Mouse (Mus musculus) common myeloid progenitor, adult 5-6 weeks (primary cell): ENCODE data around the gene Plekhg3. TPM values are rescaled to one million over a fixed set of nuclear protein-coding genes. Genes with fewer than 3 reads are reported as not detected.

Experiments
- ATAC-seq: replicated peaks from 2 replicates; pipeline ENCODE4 v1.8.0; 2016; ENCODE audit warnings: low read depth, mild to moderate bottlenecking, moderate TSS enrichment, inconsistent platforms; ENCODE audit not compliant: poor library complexity, severe bottlenecking
- total RNA-seq: library from RNA; stranded (forward); fragments of 200-1000, 187-1606 nt; gene quantifications from 2 replicates; pipeline ENCODE4 v1.2.3, GENCODE M21; 2017

Gene Plekhg3
- total RNA-seq, 1 experiment from 2014 or later = 7.4 TPM

DNA sequence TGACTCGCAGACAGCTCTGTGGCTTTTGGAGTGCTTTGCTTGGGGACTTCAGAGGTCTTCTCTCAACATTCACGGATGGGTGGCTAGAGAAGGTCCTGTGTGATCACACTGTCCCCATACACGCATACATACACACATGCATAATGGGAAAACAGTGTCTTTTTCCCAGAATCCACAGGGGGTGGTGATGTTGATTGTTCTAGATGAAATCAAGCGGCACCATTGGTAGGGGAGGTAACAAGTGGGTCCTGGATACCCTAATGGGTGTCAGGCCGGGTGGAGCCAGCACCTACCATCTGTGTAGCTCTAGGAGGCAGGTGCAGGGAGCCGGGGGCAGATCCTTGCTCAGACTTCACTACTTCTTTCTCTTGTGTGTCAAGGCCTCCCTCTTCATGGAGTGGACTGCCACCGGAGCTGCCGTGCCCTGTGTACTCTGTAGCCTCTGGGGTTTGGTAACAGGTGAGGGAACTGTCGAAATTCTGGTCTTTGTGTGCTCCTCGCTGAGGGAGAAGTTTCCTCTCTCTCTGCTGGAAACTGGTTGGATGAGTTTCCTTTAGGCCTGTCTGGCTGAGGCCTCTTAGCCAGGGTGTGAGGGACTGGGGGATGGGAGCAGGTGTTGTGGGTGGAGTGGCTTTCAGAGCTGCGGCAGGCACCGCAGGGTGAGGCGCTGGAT, 16.9 kb downstream of the Plekhg3 start:
- peak; percentile 19; the same call in 1 of the 2 replicates for ATAC-seq

DNA sequence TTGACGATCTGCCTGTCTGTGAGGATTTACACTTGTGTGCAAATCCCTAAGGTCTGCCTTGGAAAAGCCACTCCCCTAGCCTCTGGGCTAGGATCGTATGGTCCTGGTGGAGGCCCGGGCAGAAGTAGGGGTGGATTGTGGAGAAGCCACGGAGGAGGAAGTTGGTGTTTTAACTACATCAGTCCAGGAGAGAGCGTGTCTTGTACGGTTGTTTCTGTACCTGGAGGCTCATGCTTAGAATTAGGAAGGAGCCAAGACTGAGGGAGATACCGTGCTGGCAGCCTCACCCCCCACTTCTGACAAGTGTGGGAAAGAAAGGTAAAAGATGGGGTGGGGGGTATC, 17.4 kb downstream of the Plekhg3 start:
- ATAC-seq = peak; percentile 54

DNA sequence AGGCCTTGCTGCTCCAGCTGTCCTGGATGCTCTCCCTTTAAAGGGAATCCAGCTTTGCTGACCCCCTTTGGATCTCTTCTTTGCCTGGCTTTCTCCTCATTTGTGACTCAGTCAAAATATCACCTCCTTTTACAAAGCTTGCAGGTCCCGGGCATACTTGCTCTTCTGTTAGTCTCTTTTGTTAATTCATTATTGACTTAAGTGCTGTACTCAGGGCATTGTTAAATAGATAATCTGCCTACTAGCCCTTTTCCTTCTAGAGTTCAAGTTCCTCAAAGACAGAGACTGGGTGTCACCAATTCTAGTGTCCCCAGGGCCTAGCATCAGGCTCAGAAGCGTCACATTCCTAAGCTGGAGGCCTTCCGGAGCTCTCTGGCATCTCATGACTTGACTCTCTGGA, 18.5 kb downstream of the Plekhg3 start:
- no peak for ATAC-seq

DNA sequence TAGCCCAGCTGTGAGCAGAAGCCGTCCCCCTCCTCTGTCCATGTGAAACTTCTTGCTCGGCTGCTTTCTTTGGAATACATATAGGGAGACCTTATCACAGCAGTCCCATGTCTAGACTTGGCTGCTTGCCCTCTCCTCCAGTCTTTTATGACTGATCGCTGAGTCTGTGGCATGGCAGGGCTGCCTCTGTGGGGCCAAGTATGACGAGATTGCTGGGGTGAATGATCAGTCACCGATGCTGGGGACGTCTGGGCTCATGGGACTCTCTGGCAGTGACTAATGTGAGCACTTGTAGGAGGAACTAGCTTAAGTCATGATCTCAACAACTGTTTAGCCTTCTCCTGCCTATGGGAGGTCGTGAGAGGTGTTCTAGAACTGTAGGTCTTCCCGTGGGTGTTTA, 21.6 kb downstream of the Plekhg3 start:
- ATAC-seq = peak; percentile 60

DNA sequence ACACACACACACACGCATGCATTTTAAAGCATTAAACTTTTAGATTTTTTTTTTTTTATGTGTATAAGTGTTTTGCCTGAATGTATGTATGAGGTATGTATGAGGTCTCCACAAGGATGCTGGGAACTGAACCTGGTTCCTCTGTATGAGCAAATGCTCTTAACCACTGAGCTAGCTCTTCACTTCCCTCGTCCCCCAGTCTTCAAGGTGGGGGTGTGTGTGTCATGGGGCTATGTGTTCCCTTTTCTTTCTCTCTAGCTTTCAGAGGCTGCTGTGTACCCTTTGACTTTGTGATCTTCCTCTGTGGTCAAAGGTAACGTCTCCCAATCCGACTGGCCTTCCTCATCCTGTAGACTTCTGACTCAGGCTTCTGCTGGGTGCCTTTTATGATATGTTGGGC, 22.3 kb downstream of the Plekhg3 start:
- peak; percentile 78 for ATAC-seq

DNA sequence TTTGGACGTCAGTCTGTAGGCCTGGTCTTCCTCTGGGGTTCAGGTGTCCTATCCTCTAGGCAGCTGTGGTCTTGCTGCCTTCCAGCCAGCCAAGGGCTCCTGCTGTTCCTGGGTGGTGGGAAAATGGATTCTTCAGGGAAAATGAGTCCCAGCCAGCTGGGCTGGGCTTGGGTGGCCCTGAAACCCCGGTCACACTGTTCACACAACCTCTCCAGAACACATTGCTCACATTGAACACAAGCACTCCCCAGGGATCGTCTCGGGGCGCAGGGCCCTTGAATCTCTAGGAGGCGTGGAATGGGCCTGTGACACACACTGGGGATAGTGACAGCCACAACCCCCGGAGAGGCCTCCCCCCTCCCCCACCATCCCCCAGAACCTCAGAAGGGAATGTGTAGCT, 23.2 kb downstream of the Plekhg3 start:
- no peak for ATAC-seq

DNA sequence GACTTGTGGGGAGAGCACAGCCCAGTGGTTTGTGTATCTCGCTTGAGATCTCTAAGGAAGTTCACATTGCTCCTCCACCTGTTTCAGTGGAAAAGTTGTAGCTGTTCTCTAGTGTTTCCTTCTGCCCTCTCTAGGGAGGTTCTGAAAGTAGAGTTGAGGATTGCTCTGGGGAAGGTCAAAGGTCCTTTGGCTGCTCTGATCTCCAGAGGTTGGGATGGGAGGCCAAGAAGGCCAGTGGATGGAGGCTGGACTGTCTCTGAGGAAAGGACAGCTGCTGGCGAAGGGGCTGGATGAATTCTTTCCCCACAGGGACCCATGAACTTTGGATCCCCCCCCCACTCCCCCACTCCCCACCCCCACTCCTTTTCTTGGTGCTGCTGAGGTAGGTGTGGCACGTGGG, 23.7 kb downstream of the Plekhg3 start:
- ATAC-seq = no peak

DNA sequence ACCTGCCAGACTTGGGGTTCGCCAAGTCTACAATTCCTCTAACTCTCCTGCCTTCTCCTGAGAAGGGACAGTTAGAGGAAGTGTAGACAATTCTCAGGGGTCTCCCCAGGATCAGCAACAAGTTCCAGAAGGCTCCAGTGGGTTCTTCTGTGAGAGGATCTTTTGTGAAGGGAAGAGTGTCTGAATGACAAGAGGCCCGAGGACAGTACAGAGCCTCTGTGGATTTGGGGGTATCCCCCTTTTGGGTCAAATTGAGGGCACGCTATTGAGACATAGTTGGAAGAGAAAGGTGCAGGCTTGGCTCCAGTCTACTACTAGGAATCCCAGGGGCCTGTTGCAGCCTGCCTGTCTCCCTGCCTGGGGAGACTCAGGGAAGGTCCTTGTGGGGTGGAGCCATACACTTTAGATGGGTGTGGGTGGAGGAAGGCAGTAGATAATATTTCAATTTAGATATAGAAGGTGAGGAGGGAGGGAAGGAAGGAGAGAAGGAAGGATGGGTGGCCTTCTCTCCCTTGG, 24.2 kb downstream of the Plekhg3 start:
- ATAC-seq = no peak

DNA sequence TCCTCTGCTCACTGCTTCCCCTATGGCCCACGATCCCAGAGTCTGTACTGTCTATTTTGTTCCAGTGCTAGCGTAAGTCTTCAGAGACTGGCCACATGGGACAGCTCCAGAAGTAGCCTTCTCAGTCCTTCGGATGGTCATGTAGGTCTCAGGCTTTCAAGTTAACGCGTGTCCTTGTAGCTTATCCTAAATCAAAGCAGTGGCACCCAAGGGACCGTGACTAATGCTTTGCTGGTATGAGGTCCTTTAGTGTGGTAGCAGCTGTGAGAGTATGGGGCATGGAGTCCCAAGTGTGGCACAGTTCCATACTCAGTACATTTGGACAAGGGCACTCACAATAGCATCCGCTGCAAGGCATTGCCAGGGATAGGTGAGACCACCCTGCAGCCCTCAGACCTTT, 25.5 kb downstream of the Plekhg3 start:
- no peak for ATAC-seq

DNA sequence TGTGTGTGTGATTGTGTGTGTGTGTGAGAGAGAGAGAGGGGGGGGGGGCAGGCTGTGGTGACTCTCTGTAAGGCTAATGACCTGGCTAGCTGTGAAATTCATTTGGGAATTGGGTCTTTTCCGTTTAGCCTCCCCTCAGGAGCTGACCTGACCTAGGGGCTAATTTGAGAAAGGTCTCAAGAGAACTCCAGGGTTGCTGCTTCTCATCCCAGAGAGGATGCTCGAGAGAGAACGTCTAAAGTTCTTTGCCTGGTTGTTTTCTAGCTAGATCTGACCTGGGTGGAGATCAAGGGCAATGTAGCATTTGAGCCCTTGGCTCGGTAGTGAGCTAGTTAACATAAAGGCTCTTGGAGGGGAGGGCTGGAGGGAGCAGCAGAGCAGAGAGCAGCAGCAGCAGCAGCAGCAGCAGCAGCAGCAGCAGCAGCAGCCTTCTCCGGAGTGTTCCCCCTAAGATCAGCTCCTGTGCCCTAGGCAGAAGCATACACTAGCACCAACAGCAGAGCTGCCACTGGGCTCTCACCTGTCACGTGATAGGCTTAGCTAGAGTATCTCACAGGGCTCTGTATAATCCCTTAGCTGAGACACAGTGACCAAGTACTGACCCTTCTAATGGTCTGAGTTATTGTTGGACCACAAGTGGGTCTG, 26.2 kb downstream of the Plekhg3 start:
- no peak for ATAC-seq

DNA sequence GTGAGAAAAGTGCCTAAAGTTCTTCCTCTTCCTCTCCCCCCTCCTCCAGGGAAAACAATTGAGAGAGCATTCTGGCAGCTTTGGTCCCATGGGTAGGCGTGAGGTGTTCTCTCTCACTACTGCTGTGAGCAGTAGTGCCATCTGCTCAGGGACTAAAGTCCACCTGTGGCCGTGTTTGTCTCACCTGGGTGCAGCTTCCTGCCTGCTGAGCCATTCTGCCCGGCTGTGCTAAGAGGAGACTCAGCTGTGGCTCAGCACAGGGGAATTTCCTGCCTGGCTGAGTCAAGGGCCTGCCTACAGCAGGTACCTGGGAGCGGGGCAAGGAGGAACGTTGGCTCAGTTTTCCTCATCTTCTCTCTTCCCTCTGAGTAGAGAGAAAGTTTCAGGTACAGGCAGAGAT, 27.5 kb downstream of the Plekhg3 start:
- ATAC-seq = no peak

DNA sequence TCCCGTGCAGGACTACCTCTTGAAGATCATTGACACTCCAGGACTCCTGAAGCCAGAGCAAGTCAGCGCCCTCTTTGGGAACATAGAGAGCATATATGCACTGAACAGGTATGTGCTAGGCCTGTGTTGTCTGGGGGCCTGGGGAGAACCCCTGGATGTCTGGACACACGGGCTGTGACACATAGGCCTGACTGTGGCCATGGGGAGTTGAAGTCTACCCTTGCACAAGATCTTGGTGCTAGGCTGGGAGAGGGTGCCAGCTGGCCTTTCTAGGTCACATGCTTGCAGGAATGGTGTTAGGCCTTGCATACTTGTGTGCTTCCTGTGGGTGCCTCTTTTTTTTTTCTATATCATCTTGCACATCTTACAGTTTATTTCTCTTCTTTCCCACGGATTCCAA, 31.5 kb downstream of the Plekhg3 start:
- no peak for ATAC-seq

DNA sequence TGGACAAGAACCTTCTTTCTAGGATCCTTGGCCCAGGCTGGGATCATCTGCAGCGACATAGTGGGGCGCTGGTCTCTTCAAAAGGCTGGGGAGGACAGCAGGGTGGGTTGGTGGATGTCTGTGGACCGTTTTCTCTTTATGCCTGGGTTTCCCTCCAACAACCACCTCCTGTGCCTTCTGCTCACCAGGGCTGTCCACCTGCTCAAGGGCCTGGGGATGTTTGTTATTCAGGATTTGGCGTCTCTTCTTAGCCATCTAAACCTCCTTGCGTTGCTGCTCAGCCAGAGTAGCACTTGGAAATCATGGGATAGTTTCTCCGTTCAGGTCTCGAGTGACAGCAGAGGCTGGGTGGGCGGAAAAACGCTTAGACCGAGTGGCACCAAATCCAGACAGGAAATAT, 35.6 kb downstream of the Plekhg3 start:
- no peak for ATAC-seq

DNA sequence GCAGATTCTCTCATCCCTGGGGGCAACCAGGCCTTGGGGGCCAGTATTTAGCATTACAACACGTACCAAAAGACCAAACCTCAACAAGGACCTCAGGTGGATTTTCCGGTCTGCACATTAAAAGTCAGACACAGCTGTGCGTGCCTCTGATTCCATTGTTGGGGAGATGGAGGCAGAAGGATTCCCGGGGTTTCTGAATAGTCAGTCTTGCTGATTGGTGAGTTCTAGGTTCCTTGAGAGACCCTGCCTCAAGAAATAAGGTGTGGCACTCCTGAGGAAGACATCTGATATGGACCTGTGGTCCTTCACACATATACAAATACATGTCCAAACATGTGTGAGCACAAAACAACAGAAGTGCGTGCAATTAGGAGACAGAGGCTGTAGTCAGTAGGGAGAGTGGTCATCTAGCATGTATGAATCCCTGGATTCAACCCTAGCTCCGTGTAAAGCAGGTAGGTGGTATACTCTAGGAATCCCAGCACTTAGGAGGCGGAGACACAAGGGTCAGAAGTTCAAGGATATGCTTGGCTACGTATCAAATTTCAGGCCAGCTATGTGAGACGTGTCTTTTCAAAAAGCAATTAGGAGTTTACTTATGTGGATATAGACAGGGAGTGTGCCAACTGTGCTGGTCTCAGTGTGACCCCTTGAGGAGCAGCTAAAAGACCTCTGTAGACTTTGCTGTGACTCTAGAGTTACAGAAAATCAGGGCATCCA, 39.7 kb downstream of the Plekhg3 start:
- ATAC-seq = no peak

DNA sequence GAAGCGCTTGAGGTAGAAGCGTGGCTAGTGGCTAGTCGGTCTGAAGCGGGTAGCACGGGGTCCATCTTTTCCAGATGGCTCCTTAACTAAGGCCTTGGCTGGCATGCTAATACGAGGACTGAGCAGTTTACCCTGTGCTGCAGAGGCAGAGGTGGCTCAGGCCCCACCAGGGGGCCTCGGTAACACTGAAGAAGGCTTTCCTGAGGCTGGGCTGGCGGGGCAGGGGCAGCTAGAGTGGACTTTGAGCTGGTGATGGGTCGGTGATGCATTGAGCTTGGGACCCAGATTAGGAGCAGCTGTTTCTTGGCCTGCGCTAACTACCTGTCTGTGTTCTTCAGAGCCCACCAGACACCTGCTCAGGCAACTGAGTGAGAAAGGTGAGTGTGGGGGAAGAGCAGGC, 40.6 kb downstream of the Plekhg3 start:
- no peak for ATAC-seq

DNA sequence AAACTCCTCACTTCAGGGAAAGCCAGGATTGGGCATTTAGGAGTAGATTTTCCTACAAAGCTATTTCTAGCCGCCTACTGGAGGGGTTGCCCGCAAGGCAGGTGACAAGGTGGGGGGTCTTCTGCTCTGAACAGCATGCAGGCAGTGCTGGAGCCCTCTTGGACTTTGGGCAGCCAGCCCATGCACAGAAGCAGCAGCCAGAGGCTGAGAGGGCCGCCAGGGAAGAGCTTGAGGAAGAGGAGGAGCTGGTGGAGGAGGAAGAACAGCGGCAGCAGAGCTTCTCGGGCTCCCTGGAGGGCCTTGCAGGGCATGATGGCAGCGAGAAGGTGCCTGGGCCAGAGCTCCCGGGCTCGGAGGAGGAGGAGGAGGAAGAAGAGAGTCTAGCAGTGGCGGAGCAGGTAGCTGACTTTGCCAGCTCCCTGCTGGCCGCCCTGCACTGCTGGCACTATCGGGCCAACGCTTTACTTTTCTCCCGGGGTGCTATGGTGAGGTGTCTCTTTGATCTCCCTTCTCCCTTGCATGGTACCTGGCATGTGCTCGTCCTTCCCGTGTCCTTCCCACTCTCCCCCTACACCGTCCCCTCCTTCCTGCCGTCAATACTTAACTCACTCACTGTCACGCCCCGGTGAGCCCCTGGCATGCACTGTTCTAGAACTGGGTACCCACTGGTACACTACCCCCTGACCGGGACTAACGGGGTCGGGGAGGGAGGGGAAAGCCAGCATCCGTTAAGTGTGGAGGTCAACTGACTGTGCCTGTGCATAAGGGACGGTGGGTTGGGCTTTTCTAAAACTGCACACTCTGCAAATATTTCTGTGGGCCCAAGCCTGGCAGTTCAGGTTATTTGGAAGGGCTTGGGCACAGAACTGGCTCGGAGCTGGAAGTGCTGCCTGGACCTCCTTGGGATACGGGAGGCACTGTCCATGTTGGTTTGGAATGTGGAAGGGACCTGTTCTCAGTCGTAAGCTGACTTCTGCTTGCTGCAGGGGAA, 41.9 kb downstream of the Plekhg3 start:
- ATAC-seq = no peak

DNA sequence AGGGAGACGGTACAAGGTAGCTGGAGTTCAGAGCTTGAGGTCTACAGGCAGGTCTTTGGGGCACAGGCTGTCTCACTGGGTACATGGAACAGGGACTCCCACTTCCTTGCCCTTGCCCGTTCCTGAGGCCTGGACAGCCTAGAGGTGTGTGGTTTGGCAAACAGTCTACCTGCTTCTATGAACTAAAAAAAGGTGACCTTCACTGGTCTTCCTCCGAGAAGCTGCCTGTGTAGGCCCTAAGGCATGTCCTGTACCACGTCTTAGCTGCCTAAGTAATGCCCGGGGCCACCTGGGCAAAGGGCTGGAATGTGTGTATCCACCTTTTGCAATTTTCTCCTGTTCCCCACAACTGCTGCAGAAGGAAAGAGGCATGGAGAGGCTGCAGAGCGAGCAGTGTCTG, 42.7 kb downstream of the Plekhg3 start:
- ATAC-seq = no peak

DNA sequence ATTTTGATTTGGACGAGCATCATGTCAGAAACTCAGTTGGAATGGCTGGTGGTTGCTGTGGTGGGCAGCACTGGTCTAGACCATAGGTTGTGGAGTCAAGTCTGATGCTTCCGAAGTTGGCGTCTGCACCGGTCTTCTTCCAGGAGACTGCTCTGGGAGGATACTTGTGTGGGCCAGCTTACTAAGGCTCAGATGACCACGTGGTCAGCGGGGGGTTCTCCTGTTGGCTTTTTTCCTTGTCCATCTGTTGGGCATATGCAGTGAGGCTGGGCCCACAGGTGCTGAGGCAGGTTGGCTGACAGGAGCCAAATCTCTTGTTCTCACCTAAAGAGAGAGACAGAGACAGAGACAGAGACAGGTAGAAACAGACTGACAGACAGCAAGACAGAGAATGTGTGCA, 44.1 kb downstream of the Plekhg3 start:
- no peak for ATAC-seq

DNA sequence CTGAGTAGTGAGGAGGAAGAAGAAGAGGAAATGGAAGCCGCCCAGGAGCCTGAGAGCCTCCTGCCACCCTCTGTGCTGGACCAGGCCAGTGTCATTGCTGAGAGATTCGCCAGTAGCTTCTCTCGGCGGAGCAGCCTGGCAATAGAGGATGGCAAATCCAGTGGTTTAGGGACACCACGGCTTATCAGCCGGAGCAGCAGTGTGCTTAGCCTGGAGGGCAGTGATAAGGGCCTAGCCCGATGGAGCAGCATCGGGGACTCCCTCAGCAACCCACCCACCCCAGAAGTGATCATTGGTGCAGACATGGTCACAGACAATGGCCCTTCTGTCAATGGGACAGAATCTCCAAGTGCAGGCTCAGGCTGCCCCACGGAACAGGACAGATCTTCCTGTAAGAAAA, 45.4 kb downstream of the Plekhg3 start:
- peak; percentile 49; the same call in 1 of the 2 replicates for ATAC-seq

DNA sequence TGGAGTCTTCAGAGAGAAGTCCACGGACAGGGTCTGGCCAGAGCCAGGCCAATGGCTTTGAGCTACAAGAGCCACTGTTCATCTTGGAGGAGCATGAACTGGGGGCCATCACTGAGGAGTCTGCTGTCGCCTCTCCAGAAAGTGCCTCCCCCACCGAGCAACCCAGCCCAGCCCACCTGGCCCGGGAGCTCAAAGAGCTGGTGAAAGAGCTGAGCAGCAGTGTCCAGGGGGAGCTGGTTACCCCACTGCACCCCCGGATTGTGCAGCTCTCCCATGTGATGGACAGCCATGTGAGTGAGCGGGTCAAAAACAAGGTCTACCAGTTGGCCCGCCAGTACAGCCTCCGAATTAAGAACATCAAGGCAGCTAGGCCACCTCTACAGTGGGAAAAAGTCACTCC, 46.1 kb downstream of the Plekhg3 start:
- no peak for ATAC-seq
